Mouse (Mus musculus): Measurements from ENCODE around the gene Cybrd1. TPM values are rescaled to one million over a fixed set of nuclear protein-coding genes. Genes with fewer than 3 reads are reported as not detected.
A peak's percentile ranks its signal among the peaks of the same experiment; 100 is the strongest.

Gene Cybrd1
- 8.1 and 8.2 TPM in 2 replicates for polyA plus RNA-seq (2015; fragmentation: Nextera tagmentation; extraction: Ambion mirVana)

DNA sequence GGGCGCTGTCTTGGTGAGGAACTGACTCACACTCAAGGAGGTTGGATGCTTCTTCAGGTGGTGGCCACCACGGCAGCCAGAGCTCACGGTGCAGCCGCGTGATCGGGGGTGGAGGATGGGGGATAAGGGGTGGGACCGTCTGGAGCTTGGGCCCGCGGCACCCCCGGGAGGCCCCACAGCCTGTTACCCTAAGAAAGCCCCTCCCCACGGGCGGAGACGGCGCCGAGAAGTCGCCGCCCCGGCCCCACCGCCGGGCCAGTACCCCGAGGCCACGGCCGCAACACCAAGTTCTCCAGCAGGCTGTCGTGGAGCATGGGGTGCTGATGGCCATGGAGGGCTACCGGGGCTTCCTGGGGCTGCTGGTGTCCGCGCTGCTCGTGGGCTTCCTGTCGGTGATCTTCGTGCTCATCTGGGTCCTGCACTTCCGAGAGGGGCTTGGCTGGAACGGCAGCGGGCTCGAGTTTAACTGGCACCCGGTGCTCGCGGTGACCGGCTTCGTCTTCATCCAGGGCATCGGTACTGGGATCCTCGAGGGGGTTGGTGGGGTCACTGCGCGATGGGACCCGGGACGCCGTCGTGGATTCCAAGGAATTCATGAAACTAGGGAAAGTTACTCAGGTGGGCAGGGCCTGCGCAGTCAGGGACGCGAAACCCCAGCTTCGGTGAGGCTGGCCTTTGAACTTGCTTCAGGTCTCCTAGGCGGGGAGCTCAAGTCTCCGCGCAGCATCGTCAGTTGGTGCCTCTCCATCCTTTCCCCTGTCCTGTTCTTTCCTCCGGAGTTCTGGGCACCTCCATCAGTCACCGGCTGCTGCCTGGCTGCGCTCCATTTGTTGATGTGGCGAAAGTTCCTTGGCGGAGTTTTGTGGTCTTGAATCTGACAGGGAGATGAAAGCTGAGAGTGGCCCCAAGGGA is at the start of gene Cybrd1:
Cybrd1 (plus strand) TSS at position 127 of the 912 bp plus-strand sequence.
- Histone ChIP-seq H3K9me3 (no peaks in the 10 kb centered on the region), H3K4me3 (peak within 1 kb of the TSS; percentile 66), H3K4me2 (replicated peaks) (peak within 1 kb of the TSS; percentile 82), H3K9ac (peak within 1 kb of the TSS; percentile 79), H3K36me3 (no peaks in the 10 kb centered on the region), H3K27me3 (no peaks in the 10 kb centered on the region; the same call in 1 of the 2 replicates), H3K4me1 (peaks cover 61% of the 10 kb centered on the region), H3K27ac (peak within 1 kb of the TSS; percentile 10; the same call in 1 of the 2 replicates)
- 1% methylated on average over 60 of the region's 60 CpGs for whole genome bisulfite sequencing
- peak; percentile 60 for ATAC-seq (ENCODE audit: low FRiP score, low read depth)

- WGBS = 98% methylated on average over 4 of the region's 4 CpGs
- no peak for ATAC-seq (ENCODE audit: low FRiP score, low read depth)
- no peak overlapping the region for H3K27ac ChIP-seq
- H3K4me2 ChIP-seq (replicated peaks) = no peak overlapping the region
- H3K4me1 ChIP-seq = no peaks in the 10 kb centered on the region
- H3K9ac ChIP-seq = no peak overlapping the region
- H3K27me3 ChIP-seq = no peaks in the 10 kb centered on the region
- H3K9me3 ChIP-seq = no peaks in the 10 kb centered on the region
- H3K36me3 ChIP-seq = 0 out of 2 replicates have a peak, but pooled peaks cover 8% of the 10 kb centered on the region
- no peak overlapping the region for H3K4me3 ChIP-seq
These were observed 46.1 kb upstream of the Cybrd1 start for GRCm38 (mm10) chr2:71071601-71072000.

DNA sequence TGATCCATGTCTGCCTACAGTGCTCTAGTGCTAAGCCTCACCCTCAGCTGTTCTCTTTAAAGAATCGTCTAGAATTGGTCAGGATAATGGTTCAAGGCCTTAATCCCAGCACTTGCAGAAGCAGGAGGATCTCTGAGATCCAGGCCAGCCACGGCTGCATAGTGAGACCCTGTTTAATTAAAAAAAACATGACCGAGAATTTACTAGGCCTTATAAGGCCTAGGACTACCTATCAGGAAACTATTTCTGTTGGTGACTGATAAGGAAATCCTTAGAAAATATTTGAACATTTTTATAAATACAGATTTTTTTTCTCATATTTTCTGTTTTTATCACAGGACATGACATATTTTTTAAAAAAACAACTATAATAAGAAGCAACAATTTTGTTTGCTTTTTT is 44.4 kb upstream of the Cybrd1 start:
- WGBS = 84% methylated on average over 3 of the region's 3 CpGs

GRCm38 (mm10) chr2:71073828-71074227 is 43.9 kb upstream of the Cybrd1 start:
- Histone ChIP-seq H3K9ac (no peak overlapping the region), H3K4me3 (no peak overlapping the region), H3K4me2 (replicated peaks) (no peak overlapping the region), H3K27ac (no peak overlapping the region), H3K9me3 (no peaks in the 10 kb centered on the region), H3K4me1 (no peaks in the 10 kb centered on the region), H3K36me3 (0 out of 2 replicates have a peak, but pooled peaks cover 8% of the 10 kb centered on the region), H3K27me3 (no peaks in the 10 kb centered on the region)
- WGBS = 93% methylated on average over 3 of the region's 3 CpGs
- no peak for ATAC-seq (ENCODE audit: low FRiP score, low read depth)

More for the DNA sequence above, 44.4 kb upstream of the Cybrd1 start:
- H3K9me3 ChIP-seq = no peaks in the 10 kb centered on the region
- no peaks in the 10 kb centered on the region for H3K4me1 ChIP-seq
- no peak overlapping the region for H3K4me3 ChIP-seq
- H3K27me3 ChIP-seq = no peaks in the 10 kb centered on the region
- H3K4me2 ChIP-seq (replicated peaks) = no peak overlapping the region
- H3K36me3 ChIP-seq = 0 out of 2 replicates have a peak, but pooled peaks cover 8% of the 10 kb centered on the region
- ATAC-seq (ENCODE audit: low FRiP score, low read depth) = no peak
- no peak overlapping the region for H3K27ac ChIP-seq
- no peak overlapping the region for H3K9ac ChIP-seq

DNA sequence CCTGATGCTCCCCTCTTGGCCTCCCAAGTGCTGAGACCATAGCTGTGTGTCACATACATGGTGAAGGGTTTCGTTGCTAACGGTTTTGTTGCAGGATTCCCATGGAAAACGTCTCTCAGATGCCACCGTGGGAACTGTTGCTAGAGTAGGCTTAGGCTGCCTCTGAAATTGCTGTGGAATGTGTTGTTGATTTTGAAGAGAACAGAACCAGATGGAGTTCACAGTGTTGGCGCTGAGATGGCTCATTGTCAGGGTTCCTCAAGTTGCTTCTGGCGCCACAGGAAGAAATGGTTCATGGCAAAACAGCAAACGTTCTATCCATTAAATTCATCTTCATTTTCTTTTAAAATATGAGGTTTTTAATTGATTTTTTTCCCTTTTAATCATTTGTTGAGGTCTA is 35.3 kb upstream of the Cybrd1 start:
- Histone ChIP-seq H3K36me3 (peaks cover 16% of the 10 kb centered on the region), H3K4me2 (replicated peaks) (no peak overlapping the region), H3K9me3 (no peaks in the 10 kb centered on the region), H3K4me1 (no peaks in the 10 kb centered on the region), H3K9ac (no peak overlapping the region), H3K27me3 (no peaks in the 10 kb centered on the region), H3K4me3 (no peak overlapping the region), H3K27ac (no peak overlapping the region)
- 81% methylated on average over 7 of the region's 7 CpGs for WGBS
- no peak for ATAC-seq (ENCODE audit: low FRiP score, low read depth)

GRCm38 (mm10) chr2:71083454-71084193 is 34.1 kb upstream of the Cybrd1 start:
- H3K9ac ChIP-seq = no peak overlapping the region
- no peak overlapping the region for H3K4me2 ChIP-seq (replicated peaks)
- H3K4me1 ChIP-seq = no peaks in the 10 kb centered on the region
- WGBS = 89% methylated on average over 6 of the region's 6 CpGs
- peaks cover 25% of the 10 kb centered on the region for H3K36me3 ChIP-seq
- no peaks in the 10 kb centered on the region for H3K27me3 ChIP-seq
- H3K4me3 ChIP-seq = no peak overlapping the region
- H3K27ac ChIP-seq = no peak overlapping the region
- no peak for ATAC-seq (ENCODE audit: low FRiP score, low read depth)
- no peaks in the 10 kb centered on the region for H3K9me3 ChIP-seq

DNA sequence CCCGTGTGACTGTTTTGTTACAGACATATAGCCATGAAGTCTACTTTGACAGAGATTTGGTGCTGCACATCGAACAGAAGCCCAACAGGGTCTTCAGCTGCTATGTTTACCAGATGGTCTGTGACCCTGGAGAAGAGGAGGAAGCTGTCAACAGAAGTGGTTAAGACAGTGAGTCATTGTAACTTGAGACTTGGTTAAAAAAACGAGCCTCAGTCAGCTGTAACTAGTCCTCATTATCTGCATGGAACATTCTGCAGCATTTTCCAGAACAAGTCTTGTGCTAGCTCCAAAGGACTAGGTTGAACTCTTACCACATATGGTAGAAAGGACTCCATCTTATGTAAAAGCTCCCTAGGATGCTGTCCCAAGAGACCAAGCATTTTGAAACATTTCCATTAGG is 28.0 kb upstream of the Cybrd1 start:
- H3K27ac ChIP-seq = no peak overlapping the region
- H3K9me3 ChIP-seq = no peaks in the 10 kb centered on the region
- H3K4me1 ChIP-seq = no peaks in the 10 kb centered on the region
- no peak overlapping the region for H3K4me3 ChIP-seq
- no peaks in the 10 kb centered on the region for H3K27me3 ChIP-seq
- peaks cover 34% of the 10 kb centered on the region for H3K36me3 ChIP-seq
- no peak overlapping the region for H3K9ac ChIP-seq
- no peak for ATAC-seq (ENCODE audit: low FRiP score, low read depth)
- 70% methylated on average over 3 of the region's 3 CpGs for WGBS
- H3K4me2 ChIP-seq (replicated peaks) = no peak overlapping the region

- Histone ChIP-seq H3K9me3 (no peaks in the 10 kb centered on the region), H3K4me1 (no peaks in the 10 kb centered on the region), H3K27ac (no peak overlapping the region), H3K4me2 (replicated peaks) (no peak overlapping the region), H3K36me3 (peaks cover 34% of the 10 kb centered on the region), H3K9ac (no peak overlapping the region), H3K27me3 (no peaks in the 10 kb centered on the region), H3K4me3 (no peak overlapping the region)
- no peak for ATAC-seq (ENCODE audit: low FRiP score, low read depth)
- WGBS = 78% methylated on average over 4 of the region's 4 CpGs
These were observed 26.9 kb upstream of the Cybrd1 start for GRCm38 (mm10) chr2:71090660-71091445.

DNA sequence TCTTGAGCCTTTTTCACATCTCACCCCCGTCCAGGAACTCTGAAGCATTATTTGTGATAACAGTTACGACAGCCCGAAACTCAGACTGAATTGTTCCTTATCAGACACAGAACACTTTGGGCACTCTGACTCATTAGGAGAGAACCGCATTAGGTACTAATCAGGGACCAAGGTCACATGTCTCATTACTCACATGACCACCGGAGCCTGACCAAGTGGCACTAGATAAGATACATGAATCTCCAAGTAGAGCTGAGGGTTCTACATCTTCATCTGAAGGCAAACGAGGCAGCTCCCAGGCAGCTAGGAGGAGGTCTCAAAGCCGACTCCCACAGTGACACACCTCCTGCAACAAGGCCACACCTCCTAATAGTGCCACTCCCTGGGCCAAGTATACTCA is 21.6 kb upstream of the Cybrd1 start:
- Histone ChIP-seq H3K36me3 (peaks cover 10% of the 10 kb centered on the region), H3K4me1 (no peaks in the 10 kb centered on the region), H3K4me3 (no peak overlapping the region), H3K27me3 (no peaks in the 10 kb centered on the region), H3K4me2 (replicated peaks) (no peak overlapping the region), H3K27ac (no peak overlapping the region), H3K9me3 (no peaks in the 10 kb centered on the region), H3K9ac (no peak overlapping the region)
- 78% methylated on average over 7 of the region's 7 CpGs for WGBS
- ATAC-seq (ENCODE audit: low FRiP score, low read depth) = no peak

GRCm38 (mm10) chr2:71102621-71103291 is 15.0 kb upstream of the Cybrd1 start:
- Histone ChIP-seq H3K9ac (no peak overlapping the region), H3K4me2 (replicated peaks) (no peak overlapping the region), H3K9me3 (no peaks in the 10 kb centered on the region), H3K27ac (no peak overlapping the region), H3K27me3 (no peaks in the 10 kb centered on the region), H3K36me3 (no peaks in the 10 kb centered on the region), H3K4me1 (no peaks in the 10 kb centered on the region), H3K4me3 (no peak overlapping the region)
- no peak for ATAC-seq (ENCODE audit: low FRiP score, low read depth)
- WGBS = 75% methylated on average over 10 of the region's 10 CpGs

GRCm38 (mm10) chr2:71103292-71103680 is 14.4 kb upstream of the Cybrd1 start:
- Histone ChIP-seq H3K4me2 (replicated peaks) (no peak overlapping the region), H3K9me3 (no peaks in the 10 kb centered on the region), H3K4me1 (no peaks in the 10 kb centered on the region), H3K4me3 (no peak overlapping the region), H3K27me3 (no peaks in the 10 kb centered on the region), H3K36me3 (no peaks in the 10 kb centered on the region), H3K9ac (no peak overlapping the region), H3K27ac (no peak overlapping the region)
- no peak for ATAC-seq (ENCODE audit: low FRiP score, low read depth)
- 87% methylated on average over 4 of the region's 4 CpGs for WGBS

Measured in limb, embryonic 13.5 days (tissue).